Mouse (Mus musculus) MEL (cell line): ENCODE measurements around the gene Macrod2. TPM values are rescaled to one million over a fixed set of nuclear protein-coding genes. Genes with fewer than 3 reads are reported as not detected.

Experiments
- DNase-seq: peaks from one replicate; pipeline ENCODE4 v3.0.0; 2011; ENCODE audit warnings: low read depth, low spot score
- H3K27ac ChIP-seq: 2 replicates; pipeline ENCODE4 v1.5.1; 2012; ENCODE audit warnings: low read depth, mild to moderate bottlenecking, control low read depth, low read length, moderate library complexity; ENCODE audit not compliant: control insufficient read depth
- H3K27me3 ChIP-seq, 2 experiments: fragments of 150-350 bp in 1 of 2; sonication (generic) in 1 of 2; 2 replicates each; pipeline ENCODE4 v1.6.1; 2012; ENCODE audit warnings: low read length in 2 of 2, mild to moderate bottlenecking in 2 of 2, improper control_type of control experiment in 1 of 2, moderate library complexity in 1 of 2; ENCODE audit not compliant: insufficient read depth in 2 of 2, control insufficient read depth in 1 of 2
- H3K36me3 ChIP-seq, 2 experiments: 2 replicates each; pipeline ENCODE4 v1.6.1; 2012 to 2014; ENCODE audit warnings: low read length in 2 of 2, improper control_type of control experiment in 1 of 2, inconsistent platforms in 1 of 2, mild to moderate bottlenecking in 1 of 2; ENCODE audit not compliant: insufficient read depth in 2 of 2, control insufficient read depth in 1 of 2
- H3K4me1 ChIP-seq, 2 experiments: fragments of 150-350 bp in 1 of 2; sonication (generic) in 1 of 2; 2 replicates each; pipeline ENCODE4 v1.6.1; 2012; ENCODE audit warnings: low read length in 2 of 2, improper control_type of control experiment in 1 of 2, mild to moderate bottlenecking in 1 of 2; ENCODE audit not compliant: insufficient read depth in 2 of 2, control insufficient read depth in 1 of 2
- H3K4me3 ChIP-seq, 2 experiments: fragments of 150-350 bp in 1 of 2; sonication (generic) in 1 of 2; 2 replicates each; pipeline ENCODE4 v1.5.1; 2012; ENCODE audit warnings: low read depth in 2 of 2, low read length in 2 of 2, mild to moderate bottlenecking in 2 of 2, moderate library complexity in 2 of 2, control low read depth in 1 of 2, improper control_type of control experiment in 1 of 2; ENCODE audit not compliant: control insufficient read depth in 1 of 2, insufficient read depth in 1 of 2
- H3K79me2 ChIP-seq: 2 replicates; pipeline ENCODE4 v1.6.1; 2012; ENCODE audit warnings: mild to moderate bottlenecking, low read length, moderate library complexity; ENCODE audit not compliant: control insufficient read depth, poor library complexity, insufficient read depth
- H3K9ac ChIP-seq: 2 replicates; pipeline ENCODE4 v1.6.1; 2012; ENCODE audit warnings: low read depth, mild to moderate bottlenecking, control low read depth, low read length, moderate library complexity; ENCODE audit not compliant: control insufficient read depth, poor library complexity, severe bottlenecking
- H3K9me3 ChIP-seq: fragments of 150-350 bp; sonication (generic); replicated peaks from 2 replicates; pipeline ENCODE4 v1.6.1; 2012; ENCODE audit warnings: mild to moderate bottlenecking, low read length, improper control_type of control experiment, moderate library complexity; ENCODE audit not compliant: insufficient read depth
- BHLHE40 ChIP-seq: IDR thresholded peaks from 2 replicates; pipeline ENCODE4 v1.6.1; 2012; ENCODE audit warnings: low read depth, mild to moderate bottlenecking, inconsistent platforms, low read length, improper control_type of control experiment, borderline replicate concordance
- CHD1 ChIP-seq: IDR thresholded peaks from 2 replicates; pipeline ENCODE4 v1.6.1; 2012; ENCODE audit warnings: low read depth, mild to moderate bottlenecking, inconsistent platforms, low read length, improper control_type of control experiment
- ELF1 ChIP-seq: IDR thresholded peaks from 2 replicates; pipeline ENCODE4 v1.6.1; 2014; ENCODE audit warnings: low read depth, mild to moderate bottlenecking, inconsistent platforms, low read length, improper control_type of control experiment, moderate library complexity
- EP300 ChIP-seq, 2 experiments: IDR thresholded peaks; 2 replicates each; pipeline ENCODE4 v1.6.1; 2011; ENCODE audit warnings: improper control_type of control experiment in 2 of 2, low read length in 2 of 2, low read depth in 1 of 2, mild to moderate bottlenecking in 1 of 2
- GATA1 ChIP-seq: IDR thresholded peaks from 2 replicates; pipeline ENCODE4 v1.6.1; 2011; ENCODE audit warnings: low read depth, low read length, improper control_type of control experiment
- HCFC1 ChIP-seq: IDR thresholded peaks from 2 replicates; pipeline ENCODE4 v1.6.1; 2012; ENCODE audit warnings: low read depth, mild to moderate bottlenecking, inconsistent platforms, low read length, improper control_type of control experiment, moderate library complexity
- JUND ChIP-seq: IDR thresholded peaks from 2 replicates; pipeline ENCODE4 v1.6.1; 2011; ENCODE audit warnings: low read depth, mild to moderate bottlenecking, improper control_type of control experiment, low read length
- MAFK ChIP-seq: IDR thresholded peaks from 2 replicates; pipeline ENCODE4 v1.6.1; 2011; ENCODE audit warnings: low read depth, mild to moderate bottlenecking, low read length, improper control_type of control experiment, borderline replicate concordance
- MEF2A ChIP-seq: IDR thresholded peaks from 2 replicates; pipeline ENCODE4 v1.6.1; 2014; ENCODE audit warnings: low read depth, mild to moderate bottlenecking, inconsistent platforms, low read length, improper control_type of control experiment; ENCODE audit not compliant: poor library complexity, insufficient replicate concordance, severe bottlenecking; ENCODE audit errors: extremely low read depth
- MXI1 ChIP-seq: IDR thresholded peaks from 2 replicates; pipeline ENCODE4 v1.6.1; 2011; ENCODE audit warnings: mild to moderate bottlenecking, low read depth, low read length, improper control_type of control experiment
- MYB ChIP-seq: IDR thresholded peaks from 2 replicates; pipeline ENCODE4 v1.6.1; 2011; ENCODE audit warnings: mild to moderate bottlenecking, low read depth, low read length, improper control_type of control experiment
- NELFE ChIP-seq: IDR thresholded peaks from 2 replicates; pipeline ENCODE4 v1.6.1; 2011; ENCODE audit warnings: low read depth, low read length, improper control_type of control experiment
- POLR2AphosphoS2 ChIP-seq: IDR thresholded peaks from 2 replicates; pipeline ENCODE4 v1.6.1; 2011; ENCODE audit warnings: low read length, improper control_type of control experiment
- POLR2AphosphoS5 ChIP-seq: IDR thresholded peaks from 2 replicates; pipeline ENCODE4 v1.6.1; 2012; ENCODE audit warnings: low read depth, borderline replicate concordance, mild to moderate bottlenecking, inconsistent platforms, low read length, moderate library complexity, mixed read lengths
- RAD21 ChIP-seq: IDR thresholded peaks from 2 replicates; pipeline ENCODE4 v1.6.1; 2011; ENCODE audit warnings: mild to moderate bottlenecking, low read depth, low read length, improper control_type of control experiment
- SIN3A ChIP-seq: IDR thresholded peaks from 2 replicates; pipeline ENCODE4 v1.6.1; 2012; ENCODE audit warnings: low read length, improper control_type of control experiment, inconsistent platforms
- SMC3 ChIP-seq: IDR thresholded peaks from 2 replicates; pipeline ENCODE4 v1.6.1; 2011; ENCODE audit warnings: low read depth, low read length, improper control_type of control experiment
- TAL1 ChIP-seq: IDR thresholded peaks from 2 replicates; pipeline ENCODE4 v1.6.1; 2012; ENCODE audit warnings: mild to moderate bottlenecking, inconsistent platforms, low read length, moderate library complexity, mixed read lengths
- TCF12 ChIP-seq: IDR thresholded peaks from 2 replicates; pipeline ENCODE4 v1.6.1; 2014; ENCODE audit warnings: low read depth, mild to moderate bottlenecking, inconsistent platforms, low read length, improper control_type of control experiment, moderate library complexity
- USF2 ChIP-seq, 2 experiments: IDR thresholded peaks; 2 replicates each; pipeline ENCODE4 v1.6.1; 2011 to 2012; ENCODE audit warnings: improper control_type of control experiment in 2 of 2, low read length in 2 of 2, borderline replicate concordance in 1 of 2, inconsistent platforms in 1 of 2, low read depth in 1 of 2, mild to moderate bottlenecking in 1 of 2; ENCODE audit not compliant: insufficient read depth in 1 of 2
- ZC3H11A ChIP-seq: IDR thresholded peaks from 2 replicates; pipeline ENCODE4 v1.6.1; 2012; ENCODE audit warnings: low read depth, mild to moderate bottlenecking, inconsistent platforms, low read length, improper control_type of control experiment
- ZMIZ1 ChIP-seq: IDR thresholded peaks from 2 replicates; pipeline ENCODE4 v1.6.1; 2012; ENCODE audit warnings: low read depth, mild to moderate bottlenecking, inconsistent platforms, low read length, improper control_type of control experiment, moderate library complexity
- polyA plus RNA-seq, 2 experiments: library from polyadenylated mRNA; stranded (reverse) in 1 of 2; unstranded in 1 of 2; fragments of >175 nt in 1 of 2; fragments of >200 nt in 1 of 2; gene quantifications; 2 replicates each; pipeline versions ENCODE4 v1.2.1 to v1.2.4; 2012; ENCODE audit warnings: low replicate concordance in 2 of 2, low read depth in 1 of 2; ENCODE audit not compliant: insufficient read length in 2 of 2, insufficient read depth in 1 of 2, missing spikeins in 1 of 2
- total RNA-seq: library from RNA; depleted of rRNA; stranded (reverse); fragments of 300-350 nt; gene quantifications from 2 replicates; pipeline ENCODE4 v1.2.3, GENCODE M21; 2012

The Macrod2 gene
- total and polyA plus RNA-seq, 3 experiments, result not detected

DNA sequence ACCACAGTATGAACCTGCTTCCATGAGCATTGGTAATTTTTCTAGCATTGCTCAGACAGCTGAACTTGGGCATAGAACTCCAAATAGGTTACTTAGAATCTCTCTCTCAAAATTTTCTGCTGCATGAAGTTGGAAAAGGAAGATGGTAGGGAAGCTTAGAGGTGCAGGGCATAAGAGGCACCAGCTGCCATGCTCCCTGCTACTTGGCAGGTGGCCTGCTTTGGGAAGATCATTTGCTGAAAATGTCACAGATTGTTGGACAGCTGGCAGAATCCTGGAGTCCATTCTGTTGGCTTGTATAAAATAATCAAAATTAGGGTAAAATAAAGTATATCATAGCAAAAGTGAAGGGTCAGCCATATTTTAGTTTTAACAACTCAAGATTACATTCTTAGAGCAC, 1425.7 kb downstream of the Macrod2 start:
- Histone ChIP-seq H3K9ac (no peak overlapping the region), H3K4me3 (no peak overlapping the region), H3K27me3 (no peaks in the 10 kb centered on the region), H3K9me3 (no peaks in the 10 kb centered on the region), H3K27ac (no peak overlapping the region), H3K4me1 (no peaks in the 10 kb centered on the region), H3K36me3 (no peaks in the 10 kb centered on the region), H3K79me2 (no peaks in the 10 kb centered on the region)
- no peak for DNase-seq
- TF ChIP-seq POLR2AphosphoS5, result no peak
- TF ChIP-seq MYB, result no peak
- no peak for TF ChIP-seq TAL1
- no peak for TF ChIP-seq GATA1
- TF ChIP-seq ZMIZ1, result no peak
- TF ChIP-seq ELF1, result no peak
- no peak for TF ChIP-seq TCF12
- no peak for TF ChIP-seq USF2 (IDR thresholded peaks at IDR 0.05; ENCODE audit: borderline replicate concordance in 1 of 2, insufficient read depth in 1 of 2, low read depth in 1 of 2, low read length in 2 of 2)
- no peak for TF ChIP-seq SMC3
- no peak for TF ChIP-seq NELFE
- TF ChIP-seq MEF2A, result no peak
- TF ChIP-seq BHLHE40, result no peak
- TF ChIP-seq MAFK, result no peak
- TF ChIP-seq CHD1, result no peak
- no peak for TF ChIP-seq MXI1
- no peak for TF ChIP-seq POLR2AphosphoS2
- no peak for TF ChIP-seq HCFC1
- no peak for TF ChIP-seq SIN3A

- no peak overlapping the region for H3K9ac ChIP-seq
Observed at GRCm38 (mm10) chr2:141825606-141826495, 1430.7 kb downstream of the Macrod2 start.

More at GRCm38 (mm10) chr2:141825606-141826495, 1430.7 kb downstream of the Macrod2 start:
- Histone ChIP-seq H3K4me1 (no peaks in the 10 kb centered on the region), H3K27ac (no peak overlapping the region), H3K9me3 (no peaks in the 10 kb centered on the region), H3K36me3 (no peaks in the 10 kb centered on the region), H3K79me2 (no peaks in the 10 kb centered on the region), H3K27me3 (no peaks in the 10 kb centered on the region), H3K4me3 (no peak overlapping the region)
- DNase-seq, result no peak
- no peak for TF ChIP-seq POLR2AphosphoS2
- no peak for TF ChIP-seq CHD1
- no peak for TF ChIP-seq GATA1
- no peak for TF ChIP-seq NELFE
- no peak for TF ChIP-seq RAD21
- no peak for TF ChIP-seq HCFC1
- no peak for TF ChIP-seq ZC3H11A
- no peak for TF ChIP-seq JUND
- TF ChIP-seq EP300 (IDR thresholded peaks at IDR 0.05; ENCODE audit: low read depth in 1 of 2, low read length in 2 of 2), result no peak
